Mouse (Mus musculus) T-cell, adult 2 months (primary cell): ENCODE results near the gene Saal1.
A peak's percentile ranks its signal among the peaks of the same experiment; 100 is the strongest.
"Not testable (repeated sequence)": the region's sequence is repeated elsewhere in the genome, so short reads cannot be mapped to it uniquely, and the experiment has no call there.

Experiments
- DNase-seq: peaks from one replicate; pipeline ENCODE4 v3.0.0; 2022; ENCODE audit warnings: low spot score

Saal1 gene

GRCm38 (mm10) chr7:46686827-46687226, 23.7 kb downstream of the Saal1 start:
- DNase-seq: peak; percentile 15

GRCm38 (mm10) chr7:46680732-46681131, 29.7 kb downstream of the Saal1 start:
- no peak for DNase-seq

GRCm38 (mm10) chr7:46679044-46679443, 31.4 kb downstream of the Saal1 start:
- DNase-seq: not testable (repeated sequence)

- DNase-seq: no peak
These were observed 32.1 kb downstream of the Saal1 start for GRCm38 (mm10) chr7:46678417-46678816.

GRCm38 (mm10) chr7:46676808-46677360, 33.6 kb downstream of the Saal1 start:
- no peak for DNase-seq

- DNase-seq: no peak
These were observed 34.6 kb downstream of the Saal1 start for GRCm38 (mm10) chr7:46675886-46676285.

GRCm38 (mm10) chr7:46675061-46675460, 35.4 kb downstream of the Saal1 start:
- no peak for DNase-seq

- no peak for DNase-seq
These were observed 38.3 kb downstream of the Saal1 start, which contains the start of gene Tph1 for GRCm38 (mm10) chr7:46672160-46672672. Gene Tph1, minus strand, starts transcription at chr7:46672537.

GRCm38 (mm10) chr7:46667256-46667655, 43.2 kb downstream of the Saal1 start:
- no peak for DNase-seq

- DNase-seq: no peak
These were observed 45.2 kb downstream of the Saal1 start for GRCm38 (mm10) chr7:46665236-46665635.

GRCm38 (mm10) chr7:46661591-46662090, 48.8 kb downstream of the Saal1 start:
- DNase-seq: no peak

GRCm38 (mm10) chr7:46652279-46652678, 58.2 kb downstream of the Saal1 start:
- no peak for DNase-seq

GRCm38 (mm10) chr7:46650231-46650630, 60.2 kb downstream of the Saal1 start:
- not testable (repeated sequence) for DNase-seq

GRCm38 (mm10) chr7:46648431-46649140, 61.9 kb downstream of the Saal1 start:
- no peak for DNase-seq

GRCm38 (mm10) chr7:46643172-46643571, 67.3 kb downstream of the Saal1 start:
- no peak for DNase-seq

GRCm38 (mm10) chr7:46640062-46640461, 70.4 kb downstream of the Saal1 start:
- DNase-seq: no peak

- DNase-seq: peak; percentile 80
These were observed 70.8 kb downstream of the Saal1 start, which contains the start of gene Sergef for GRCm38 (mm10) chr7:46639692-46640031. Gene Sergef, minus strand, starts transcription at chr7:46639807.

GRCm38 (mm10) chr7:46638889-46639691, 71.4 kb downstream of the Saal1 start:
- DNase-seq: no peak
